Mouse (Mus musculus) cerebellum, adult 2 months (tissue): Measurements from ENCODE around the gene Sirt4.

ENCODE experiments used
- CTCF ChIP-seq: fragments of 200-500 bp; IDR thresholded peaks from 2 replicates; pipeline ENCODE4 v1.5.1; 2011; ENCODE audit warnings: low read depth, mild to moderate bottlenecking, control low read depth, low read length, moderate library complexity, borderline replicate concordance; ENCODE audit not compliant: insufficient read depth
- POLR2A ChIP-seq: fragments of 200-500 bp; IDR thresholded peaks from 2 replicates; pipeline ENCODE4 v1.6.1; 2011; ENCODE audit warnings: low read length, control low read depth, borderline replicate concordance; ENCODE audit not compliant: insufficient read depth

DNA sequence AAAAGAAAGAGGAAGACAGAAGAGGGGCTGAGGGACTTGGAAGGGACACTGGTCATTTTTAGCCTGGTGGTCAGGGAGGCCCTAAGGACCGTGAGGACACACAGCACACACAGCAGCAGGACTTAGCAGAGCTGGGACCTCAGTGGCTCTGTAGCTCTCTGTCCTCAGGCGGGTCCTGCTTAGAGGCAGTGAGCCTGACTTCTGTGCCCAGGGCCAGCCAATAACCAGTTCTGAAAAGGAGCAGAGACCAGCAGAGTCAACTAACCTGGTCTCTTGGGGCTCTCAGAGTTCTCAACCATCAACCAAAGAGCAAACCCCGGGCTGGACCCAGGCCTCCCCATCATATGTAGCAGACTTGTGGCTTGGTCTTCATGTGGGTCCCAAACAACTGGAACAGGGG, 35.3 kb downstream of the Sirt4 start:
- TF ChIP-seq POLR2A: no peak
- TF ChIP-seq CTCF: no peak
